Mouse (Mus musculus): ENCODE measurements at regions not wholly inside any gene's neighbourhood (a gene's known extent, or its start where the extent isn't known, plus 50 kb on each side); places are given as distances from the start of the nearest gene placed in this dataset.
A peak's percentile ranks its signal among the peaks of the same experiment; 100 is the strongest.

DNA sequence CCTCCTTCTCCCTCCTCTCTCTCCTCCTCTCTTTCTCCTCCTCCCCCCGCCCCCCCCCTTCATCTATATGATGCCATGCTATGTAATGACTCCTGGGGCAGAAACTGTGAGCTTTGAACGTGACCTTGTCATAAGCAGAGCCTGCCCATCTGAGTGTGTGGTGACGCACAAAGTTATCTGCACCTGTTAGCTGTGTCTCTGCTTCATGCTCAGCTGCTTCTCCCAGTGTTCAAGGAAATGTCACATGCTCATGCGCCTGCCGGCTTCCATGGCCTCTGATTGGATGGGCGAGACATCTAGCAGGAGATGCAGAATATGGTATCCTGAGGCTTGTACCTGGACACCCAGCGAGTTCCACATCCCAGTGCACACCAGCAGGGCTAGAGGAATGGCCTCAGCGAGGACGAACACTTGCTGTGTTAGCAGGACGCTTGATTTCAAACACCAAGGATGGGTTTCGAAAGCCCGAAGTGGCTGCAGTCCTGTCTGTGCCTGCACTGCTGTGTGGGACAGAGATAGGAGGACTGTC is 240.6 kb downstream of the 1500009L16Rik start:
- no peak for DNase-seq (ENCODE audit: low spot score in 2 of 2)

DNA sequence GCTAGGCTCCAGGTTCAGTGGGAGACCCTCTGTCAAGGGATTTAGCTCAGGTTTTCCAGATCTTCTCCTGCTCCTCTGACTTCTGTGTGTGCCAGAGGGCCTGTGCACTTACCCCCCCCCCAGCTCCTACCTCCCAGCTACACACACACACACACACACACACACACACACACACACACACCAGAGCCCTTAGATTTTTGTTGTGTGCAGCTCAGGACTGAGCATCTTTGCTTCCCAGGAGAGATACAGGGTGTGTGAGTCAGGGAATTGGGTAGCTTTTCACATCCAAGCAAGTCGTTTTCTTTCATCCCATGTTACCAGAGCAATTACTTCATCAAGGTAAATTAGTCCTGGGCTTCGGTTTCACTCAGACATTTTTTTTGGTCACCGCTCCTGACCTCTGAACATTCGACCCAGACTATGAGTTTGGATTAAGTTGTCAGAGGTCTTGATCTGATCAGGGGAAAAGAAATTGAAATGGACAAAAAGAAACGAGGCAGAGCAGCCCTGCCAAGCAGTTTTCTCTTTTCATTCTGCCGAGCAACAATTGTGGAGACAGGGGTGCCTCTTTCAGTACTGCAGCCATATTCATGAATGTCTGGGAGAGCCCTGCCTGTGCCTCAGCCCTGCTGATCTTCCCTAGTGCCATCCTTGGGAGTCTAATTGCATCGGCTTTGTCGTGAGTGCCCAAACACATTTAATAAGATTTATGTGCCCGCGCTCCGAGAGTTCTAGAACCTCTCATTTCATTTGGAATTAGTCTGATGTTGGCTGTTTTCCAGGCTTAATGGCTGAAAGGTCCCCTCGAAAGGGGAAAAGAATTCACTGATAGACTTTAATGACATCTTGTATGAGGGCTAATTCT is 241.3 kb downstream of the 1500009L16Rik start:
- no peak for DNase-seq (ENCODE audit: low spot score in 2 of 2)

- no peak for DNase-seq (ENCODE audit: low spot score in 2 of 2)
Observed at GRCm38 (mm10) chr10:83964838-83965237, 242.2 kb downstream of the 1500009L16Rik start.

DNA sequence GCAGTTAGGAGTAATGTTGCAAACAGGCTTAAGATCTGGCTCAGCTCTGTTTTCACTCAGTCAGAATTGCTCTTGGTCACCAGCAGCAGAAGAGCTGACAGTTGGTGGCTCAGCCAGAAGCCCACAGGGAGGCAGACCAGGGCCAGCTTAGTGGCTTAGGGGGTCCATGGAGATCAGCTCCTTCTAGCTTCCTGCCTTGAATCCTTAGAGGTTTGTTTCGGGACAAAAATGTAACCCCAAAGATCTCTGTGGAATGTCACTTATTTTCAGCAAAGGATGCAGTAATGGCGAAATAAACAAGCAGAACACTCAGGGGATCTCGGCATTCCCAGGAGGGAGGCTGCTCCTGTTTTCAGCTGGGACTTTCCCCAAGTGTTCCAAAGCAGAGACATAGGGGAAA is 247.8 kb downstream of the 1500009L16Rik start:
- no peak for DNase-seq (ENCODE audit: low spot score in 2 of 2)

DNA sequence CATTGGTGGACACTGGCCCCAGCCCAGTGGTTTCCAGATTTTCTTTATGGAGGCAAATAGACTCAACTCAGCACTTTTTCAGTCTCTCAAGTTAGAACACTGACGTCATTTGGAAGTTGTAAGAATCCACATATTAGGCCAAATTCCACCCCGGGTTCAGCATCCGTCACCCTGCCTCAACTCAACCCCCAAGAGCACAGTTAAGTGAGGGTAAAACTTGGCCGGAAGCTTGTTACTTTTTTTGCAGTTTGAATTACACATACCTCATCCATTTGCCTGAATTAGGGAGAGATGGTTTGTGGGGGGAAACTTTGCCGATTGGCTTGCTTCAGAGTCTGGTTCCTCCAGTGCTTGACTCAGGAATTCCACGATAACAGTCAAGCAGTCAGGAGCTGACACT is 251.9 kb downstream of the 1500009L16Rik start:
- no peak for DNase-seq (ENCODE audit: low spot score in 2 of 2)

- DNase-seq (ENCODE audit: low spot score in 2 of 2) = no peak
Observed at GRCm38 (mm10) chr10:83976548-83976947, 253.9 kb downstream of the 1500009L16Rik start.

- DNase-seq (ENCODE audit: low spot score in 2 of 2) = no peak
Observed at GRCm38 (mm10) chr10:83979930-83980329, 257.3 kb downstream of the 1500009L16Rik start.

DNA sequence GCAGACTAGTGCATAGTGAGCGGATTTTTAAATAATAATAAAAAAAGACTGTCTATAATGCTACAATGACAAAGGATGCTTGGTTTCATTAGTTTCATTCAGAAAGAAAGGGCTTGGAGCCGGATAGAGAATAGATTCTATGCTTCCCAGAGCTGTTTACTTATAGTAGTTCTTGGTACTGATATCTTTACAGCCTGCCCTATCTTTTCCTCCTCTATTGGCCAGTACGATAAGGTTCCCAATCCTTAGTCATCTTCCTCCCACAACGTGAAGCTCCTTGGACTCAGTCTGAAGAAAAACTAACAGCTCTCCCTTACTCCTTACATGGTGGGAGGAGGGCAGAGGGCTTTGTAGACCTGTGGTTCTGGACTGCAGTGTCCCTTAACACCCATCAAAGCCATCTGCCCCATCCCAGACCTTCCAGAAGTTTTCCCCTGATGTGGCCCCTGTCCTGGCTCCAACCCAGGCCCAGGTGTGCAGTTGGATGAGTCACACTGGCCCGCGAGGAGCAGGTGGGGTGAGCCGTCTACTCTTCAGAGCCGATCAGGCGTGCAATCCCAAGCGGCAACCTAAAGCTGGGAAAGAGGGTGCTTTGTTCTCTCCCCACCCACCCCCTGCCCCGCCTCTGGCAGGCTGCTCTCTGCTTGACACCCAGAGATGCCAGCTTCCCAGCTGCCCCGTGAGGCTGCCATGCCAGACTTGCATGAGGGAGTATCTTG is 262.2 kb downstream of the 1500009L16Rik start:
- no peak for DNase-seq (ENCODE audit: low spot score in 2 of 2)

GRCm38 (mm10) chr10:83992577-83993305 is 270.1 kb downstream of the 1500009L16Rik start:
- DNase-seq (ENCODE audit: low spot score in 2 of 2) = no peak

GRCm38 (mm10) chr10:83995026-83995600 is 272.4 kb downstream of the 1500009L16Rik start:
- no peak for DNase-seq (ENCODE audit: low spot score in 2 of 2)

DNA sequence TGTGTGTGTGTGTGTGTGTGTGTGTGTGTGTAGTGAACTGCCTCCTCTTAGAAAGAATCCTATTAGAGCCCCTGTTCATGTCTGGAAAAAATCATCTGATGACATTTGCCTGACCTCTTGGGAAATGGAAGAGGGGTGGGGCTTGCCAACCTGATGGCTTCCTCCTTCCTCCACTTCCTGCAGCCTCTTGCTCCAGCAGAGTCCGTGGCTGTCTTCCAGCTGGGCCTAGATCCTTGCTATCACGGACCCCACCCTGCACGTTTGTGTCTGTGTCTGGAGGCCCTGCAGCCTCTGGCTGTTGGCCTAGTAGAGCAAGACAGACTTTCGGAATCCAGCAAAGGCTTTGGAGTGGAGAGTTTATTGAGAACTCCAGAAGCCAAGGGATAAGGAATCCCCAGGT is 273.2 kb downstream of the 1500009L16Rik start:
- DNase-seq (ENCODE audit: low spot score in 2 of 2) = peak; percentile 54 to 85

GRCm38 (mm10) chr10:83996489-83996888 is 273.8 kb downstream of the 1500009L16Rik start:
- no peak for DNase-seq (ENCODE audit: low spot score in 2 of 2)

- DNase-seq (ENCODE audit: low spot score in 2 of 2) = no peak
Observed at GRCm38 (mm10) chr10:84000436-84001208, 278.0 kb downstream of the 1500009L16Rik start.

GRCm38 (mm10) chr10:84002744-84003143 is 280.1 kb downstream of the 1500009L16Rik start:
- DNase-seq (ENCODE audit: low spot score in 2 of 2) = no peak

GRCm38 (mm10) chr10:84003601-84004149 is 281.0 kb downstream of the 1500009L16Rik start:
- no peak for DNase-seq (ENCODE audit: low spot score in 2 of 2)

GRCm38 (mm10) chr10:84008923-84009322 is 286.3 kb downstream of the 1500009L16Rik start:
- DNase-seq (ENCODE audit: low spot score in 2 of 2) = no peak

DNA sequence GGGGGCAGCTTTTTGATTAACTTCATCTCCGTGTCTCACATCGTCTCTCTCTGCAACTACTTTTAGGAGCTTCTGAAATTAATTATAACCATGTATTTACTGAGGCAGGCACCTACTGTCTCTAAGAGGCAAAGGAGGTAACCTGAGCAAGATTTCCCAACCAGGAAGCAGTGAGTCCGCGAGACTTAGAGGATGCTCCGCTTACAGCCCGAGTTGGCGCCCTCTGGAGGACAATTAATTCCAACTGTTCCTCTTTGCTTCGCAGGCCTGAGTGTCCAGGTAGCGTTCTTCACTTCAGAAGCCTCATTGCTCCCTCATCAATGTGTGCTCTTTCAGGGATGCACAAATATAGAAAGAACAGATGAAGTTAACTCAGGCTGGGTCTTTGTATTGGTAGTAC is 296.7 kb downstream of the 1500009L16Rik start:
- peak; percentile 34 to 70 for DNase-seq (ENCODE audit: low spot score in 2 of 2)

- peak; percentile 66 to 79 for DNase-seq (ENCODE audit: low spot score in 2 of 2)
Observed at GRCm38 (mm10) chr10:84020023-84020620, 297.5 kb downstream of the 1500009L16Rik start.

Data from gastrocnemius, postnatal 4 days (tissue).